Mouse (Mus musculus) neutrophil, adult 65 days (primary cell): Measurements from ENCODE around the gene Fstl5. TPM values are rescaled to one million over a fixed set of nuclear protein-coding genes. Genes with fewer than 3 reads are reported as not detected.

Experiments
- total RNA-seq: library from RNA; stranded (reverse); gene quantifications from 2 replicates; pipeline ENCODE4 v1.2.4, GENCODE M21; 2023

Gene Fstl5
- not detected in 2 replicates for total RNA-seq

DNA sequence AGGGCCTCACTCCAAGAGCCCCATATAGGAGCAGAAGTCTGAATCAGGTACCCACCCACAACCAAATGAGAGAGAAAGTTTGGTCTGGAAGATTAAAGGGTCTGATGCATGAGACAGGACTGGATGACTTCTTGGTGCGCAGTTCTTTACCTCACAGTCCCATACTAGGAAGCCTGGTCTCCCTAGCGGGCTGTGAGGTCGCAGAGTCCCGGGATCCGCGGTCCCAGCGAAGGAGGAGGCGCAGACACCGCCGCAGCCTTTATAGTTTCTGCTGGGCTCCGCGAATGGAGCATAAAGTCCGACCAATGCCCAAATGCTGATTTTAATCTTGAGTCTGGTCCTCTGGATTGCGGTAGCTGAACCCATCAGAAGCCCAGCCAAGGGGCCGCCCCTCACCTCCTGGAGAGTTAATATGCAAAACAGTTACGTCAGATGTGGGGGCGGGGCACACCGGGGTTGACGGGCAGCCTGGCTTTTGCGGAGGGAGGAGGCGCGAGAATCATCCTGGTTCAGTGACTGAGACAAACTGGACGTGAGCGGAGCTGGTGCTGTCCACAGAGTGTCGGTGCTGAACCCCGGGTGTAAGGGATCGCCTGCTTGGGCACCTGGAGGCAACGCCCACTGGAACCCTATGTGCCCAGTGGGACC, at the start of gene Fstl5:
Gene Fstl5 (plus strand): TSS at position 211 of the 648 bp plus-strand sequence.

Other genes with a start within 250 kb of the Fstl5 start
- gene Golim4, start 117.3 kb upstream of the Fstl5 start, total RNA-seq: 129 and 137 TPM in 2 replicates